Mouse (Mus musculus): ENCODE results near the gene Rdh14.
A peak's percentile ranks its signal among the peaks of the same experiment; 100 is the strongest.

Rdh14 gene

GRCm38 (mm10) chr12:10390671-10391441 lies at the start of gene Rdh14:
Gene Rdh14, plus strand, starts transcription at chr12:10390772.
- peak; percentile 96 for DNase-seq

- DNase-seq, result no peak
These were observed 39.9 kb upstream of the Rdh14 start for GRCm38 (mm10) chr12:10350706-10351105.

- DNase-seq, result no peak
These were observed 32.8 kb upstream of the Rdh14 start for GRCm38 (mm10) chr12:10357756-10358155.

GRCm38 (mm10) chr12:10369673-10370072 lies 20.9 kb upstream of the Rdh14 start, which contains the start of gene Nt5c1b:
Gene Nt5c1b, plus strand, starts transcription at chr12:10369973.
- no peak for DNase-seq

GRCm38 (mm10) chr12:10400788-10401187 lies 10.2 kb downstream of the Rdh14 start:
- DNase-seq, result no peak

- no peak for DNase-seq
These were observed 12.0 kb downstream of the Rdh14 start for GRCm38 (mm10) chr12:10402421-10403115.

GRCm38 (mm10) chr12:10410511-10411179 lies 20.1 kb downstream of the Rdh14 start:
- DNase-seq, result no peak

- no peak for DNase-seq
These were observed 20.9 kb downstream of the Rdh14 start for GRCm38 (mm10) chr12:10411453-10411852.

- no peak for DNase-seq
These were observed 31.8 kb downstream of the Rdh14 start for GRCm38 (mm10) chr12:10422347-10422746.

GRCm38 (mm10) chr12:10425982-10426863 lies 35.7 kb downstream of the Rdh14 start:
- DNase-seq, result no peak

- no peak for DNase-seq
These were observed 40.4 kb downstream of the Rdh14 start for GRCm38 (mm10) chr12:10430999-10431398.

GRCm38 (mm10) chr12:10438054-10439001 lies 47.8 kb downstream of the Rdh14 start:
- DNase-seq, result peak; percentile 58

GRCm38 (mm10) chr12:10439483-10440235 lies 49.1 kb downstream of the Rdh14 start:
- no peak for DNase-seq

Measured in cerebellum, adult 11 months (tissue).